Mouse (Mus musculus) spleen, adult 2 months (tissue): ENCODE measurements around the gene Gm38655. TPM values are rescaled to one million over a fixed set of nuclear protein-coding genes. Genes with fewer than 3 reads are reported as not detected.

Experiments used
- DNase-seq, 2 experiments: peaks; one replicate each; pipeline versions ENCODE4 v3.0.0 to v3.0.0-alpha.2; 2012 to 2021; ENCODE audit warnings: low spot score in 2 of 2, low read depth in 1 of 2
- H3K27ac ChIP-seq: fragments of 200-500 bp; 2 replicates; pipeline ENCODE4 v1.5.1; 2012; ENCODE audit warnings: low read length, inconsistent platforms; ENCODE audit not compliant: insufficient read depth
- H3K27me3 ChIP-seq: fragments of 200-500 bp; 2 replicates; pipeline ENCODE4 v1.6.1; 2012; ENCODE audit warnings: mild to moderate bottlenecking, moderate library complexity, low read length, inconsistent platforms; ENCODE audit not compliant: control insufficient read depth, insufficient read depth
- H3K36me3 ChIP-seq: fragments of 200-500 bp; 2 replicates; pipeline ENCODE4 v1.6.1; 2012; ENCODE audit warnings: mild to moderate bottlenecking, low read length, inconsistent platforms; ENCODE audit not compliant: control insufficient read depth, insufficient read depth
- H3K4me1 ChIP-seq: fragments of 200-500 bp; 2 replicates; pipeline ENCODE4 v1.6.1; 2011; ENCODE audit warnings: inconsistent platforms; ENCODE audit not compliant: control insufficient read depth, insufficient read depth, insufficient read length
- H3K4me3 ChIP-seq: fragments of 200-500 bp; 2 replicates; pipeline ENCODE4 v1.5.1; 2011; ENCODE audit warnings: mild to moderate bottlenecking, inconsistent platforms; ENCODE audit not compliant: insufficient read depth, insufficient read length; ENCODE audit errors: extremely low read depth
- CTCF ChIP-seq: fragments of 200-500 bp; IDR thresholded peaks from 2 replicates; pipeline ENCODE4 v1.5.1; 2011; ENCODE audit warnings: mild to moderate bottlenecking, inconsistent platforms; ENCODE audit not compliant: insufficient read depth, insufficient read length, insufficient replicate concordance; ENCODE audit errors: extremely low read depth
- POLR2A ChIP-seq: fragments of 200-500 bp; IDR thresholded peaks from 2 replicates; pipeline ENCODE4 v1.6.1; 2011; ENCODE audit warnings: low read depth, low read length, inconsistent platforms
- WGBS: fragments of 180-500 bp; shearing (Covaris S2); methylation state at CpG from one replicate; pipeline ENCODE4 v1.1.7; 2018; 5-methylcytosine and 5-hydroxymethylcytosine counted together
- polyA plus RNA-seq: library from polyadenylated mRNA; depleted of rRNA; stranded (reverse); fragments of >200 nt; gene quantifications from 2 replicates; pipeline ENCODE4 v1.2.3, GENCODE M21; 2012

Gene Gm38655
- polyA plus RNA-seq, 1 experiment: not detected

- WGBS: 87% methylated on average over 2 of the region's 2 CpGs
- no peak for DNase-seq
- Histone ChIP-seq H3K4me3 (no peak overlapping the region), H3K36me3 (no peaks in the 10 kb centered on the region), H3K27me3 (no peaks in the 10 kb centered on the region), H3K27ac (no peak overlapping the region), H3K4me1 (no peaks in the 10 kb centered on the region)
- TF ChIP-seq CTCF (no peak), POLR2A (no peak)
These were observed 5.6 kb downstream of the Gm38655 start for GRCm38 (mm10) chr17:25169706-25170105.

DNA sequence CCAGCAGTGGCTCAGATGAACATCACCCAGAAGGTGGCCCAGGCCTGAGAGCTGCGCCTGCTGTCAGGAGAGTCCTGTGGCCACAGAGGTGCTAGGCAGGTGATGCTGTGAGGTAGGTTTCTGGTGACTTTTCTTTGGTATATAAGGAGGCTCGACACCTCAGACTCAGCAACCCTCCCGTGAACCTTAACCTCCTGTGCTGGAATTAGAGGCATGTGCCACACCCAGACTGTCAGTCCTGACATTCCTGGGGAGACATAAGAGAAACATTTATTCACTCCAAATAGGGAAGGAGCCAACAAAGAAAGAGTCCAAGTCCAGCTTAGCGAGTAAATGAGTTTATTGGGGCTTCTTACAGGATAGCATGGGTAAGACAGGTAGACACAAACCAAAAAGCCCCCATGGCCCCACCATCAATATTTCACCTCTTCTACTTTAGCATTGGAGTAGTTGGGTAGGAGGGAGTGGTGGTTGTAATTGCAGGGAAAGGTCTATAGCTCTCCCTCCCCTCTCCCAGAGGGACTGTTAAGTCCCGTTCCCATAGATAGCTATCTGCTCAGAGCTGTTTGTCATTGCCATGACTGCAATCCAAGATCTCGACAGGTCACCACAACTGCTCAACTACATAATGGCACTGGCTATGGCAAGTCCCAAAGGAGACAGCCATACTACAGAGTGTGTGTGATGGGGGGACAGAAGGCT is 9.2 kb downstream of the Gm38655 start:
- no peak for DNase-seq
- Histone ChIP-seq H3K36me3 (0 out of 2 replicates have a peak, but pooled peaks cover 1% of the 10 kb centered on the region), H3K27me3 (no peaks in the 10 kb centered on the region), H3K27ac (no peak overlapping the region), H3K4me3 (no peak overlapping the region), H3K4me1 (no peaks in the 10 kb centered on the region)
- TF ChIP-seq POLR2A: no peak
- TF ChIP-seq CTCF: no peak
- WGBS: 58% methylated on average over 6 of the region's 6 CpGs

- no peak for DNase-seq
- H3K27ac ChIP-seq: no peak overlapping the region
- TF ChIP-seq POLR2A (no peak), CTCF (no peak)
- no peaks in the 10 kb centered on the region for H3K27me3 ChIP-seq
- no peak overlapping the region for H3K4me3 ChIP-seq
- WGBS: 83% methylated on average over 3 of the region's 3 CpGs
- H3K36me3 ChIP-seq: peaks cover 11% of the 10 kb centered on the region
- no peaks in the 10 kb centered on the region for H3K4me1 ChIP-seq
These were observed 10.5 kb downstream of the Gm38655 start for GRCm38 (mm10) chr17:25164770-25165169.

GRCm38 (mm10) chr17:25163387-25163786 is 11.9 kb downstream of the Gm38655 start:
- Histone ChIP-seq H3K4me3 (no peak overlapping the region), H3K27me3 (no peaks in the 10 kb centered on the region), H3K27ac (no peak overlapping the region), H3K36me3 (peaks cover 18% of the 10 kb centered on the region), H3K4me1 (no peaks in the 10 kb centered on the region)
- 81% methylated on average over 7 of the region's 7 CpGs for WGBS
- no peak for TF ChIP-seq POLR2A
- no peak for TF ChIP-seq CTCF
- no peak for DNase-seq

DNA sequence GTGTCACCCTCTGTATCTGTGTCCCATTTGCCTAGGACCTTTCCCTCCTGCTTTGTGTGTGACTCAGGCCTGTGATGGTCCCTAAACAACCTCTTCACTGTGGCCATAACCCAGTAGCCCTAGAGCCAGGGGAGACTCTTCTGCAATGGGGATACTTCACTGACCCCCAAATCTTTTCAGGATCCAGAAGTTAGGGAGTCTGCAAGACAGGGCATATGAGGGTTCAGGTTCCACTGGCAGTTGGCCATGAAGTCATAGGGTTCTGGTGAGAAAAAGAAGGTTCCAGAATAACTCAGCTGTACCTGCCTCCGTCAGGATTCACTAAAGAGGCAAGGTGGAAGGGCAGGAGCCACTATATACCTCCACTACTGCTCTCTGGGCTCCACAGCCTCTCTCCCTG is 13.1 kb downstream of the Gm38655 start, which contains the start of gene Ccdc154:
Ccdc154 (plus strand) TSS at position 301 of the 400 bp plus-strand sequence.
- Histone ChIP-seq H3K27me3 (no peaks in the 10 kb centered on the region), H3K4me3 (no peak within 1 kb of the TSS), H3K27ac (no peak within 1 kb of the TSS), H3K4me1 (no peaks in the 10 kb centered on the region), H3K36me3 (peaks cover 22% of the 10 kb centered on the region)
- WGBS: 100% methylated on average over 1 of the region's 1 CpGs
- TF ChIP-seq CTCF (no peak), POLR2A (no peak)
- no peak for DNase-seq

DNA sequence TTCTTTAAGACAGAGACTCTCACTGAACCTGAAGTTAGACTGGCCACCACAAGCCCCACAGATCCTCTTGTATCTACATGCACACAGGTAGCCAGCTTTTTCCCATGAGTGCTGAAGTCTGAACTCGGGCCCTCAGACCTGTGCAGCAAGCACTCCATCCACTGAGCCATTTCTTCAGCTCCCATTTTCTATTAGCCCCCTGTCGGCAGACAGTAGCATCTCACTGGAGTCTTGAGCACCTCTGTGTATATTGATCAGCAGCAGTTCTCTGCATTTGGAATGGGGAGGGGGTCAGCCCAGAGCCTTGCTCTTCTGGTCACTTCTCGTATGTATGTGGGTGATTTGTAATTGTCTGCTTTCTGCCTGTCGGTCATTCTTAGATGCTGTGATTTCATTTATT is 35.3 kb downstream of the Gm38655 start:
- Histone ChIP-seq H3K27ac (no peak overlapping the region), H3K36me3 (no peaks in the 10 kb centered on the region; the same call in 1 of the 2 replicates), H3K4me1 (no peaks in the 10 kb centered on the region; the same call in 1 of the 2 replicates), H3K4me3 (no peak overlapping the region), H3K27me3 (no peaks in the 10 kb centered on the region)
- WGBS: 84% methylated on average over 4 of the region's 4 CpGs
- no peak for TF ChIP-seq CTCF
- no peak for TF ChIP-seq POLR2A
- DNase-seq: no peak

DNA sequence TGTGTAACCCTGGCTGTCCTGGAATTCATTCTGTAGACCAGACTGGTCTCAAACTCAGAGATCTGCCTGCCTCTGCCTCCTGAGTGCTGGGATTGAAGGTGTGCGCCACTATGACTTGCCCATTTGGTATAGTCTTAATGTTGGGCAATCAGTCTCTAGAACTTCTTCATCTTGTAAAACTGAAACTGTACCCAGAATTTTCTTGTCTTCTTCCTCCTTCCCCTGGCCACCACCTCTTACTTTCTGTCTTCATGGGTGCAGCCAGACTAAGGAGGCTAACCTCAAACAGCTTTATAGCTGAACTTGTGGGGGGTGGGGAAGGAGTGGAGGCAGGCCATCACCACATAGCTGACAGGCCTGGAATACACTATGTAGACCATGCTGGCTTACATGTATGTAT is 36.5 kb downstream of the Gm38655 start:
- Histone ChIP-seq H3K36me3 (no peaks in the 10 kb centered on the region; the same call in 1 of the 2 replicates), H3K27ac (no peak overlapping the region), H3K4me1 (peaks cover 4% of the 10 kb centered on the region; the same call in 1 of the 2 replicates), H3K27me3 (no peaks in the 10 kb centered on the region), H3K4me3 (no peak overlapping the region)
- TF ChIP-seq POLR2A (no peak), CTCF (no peak)
- WGBS: 97% methylated on average over 1 of the region's 1 CpGs
- no peak for DNase-seq
